Mouse (Mus musculus) left cerebral cortex, adult 9 months (tissue): Measurements from ENCODE around the gene Antxr1.
"Not testable (repeated sequence)": the region's sequence is repeated elsewhere in the genome, so short reads cannot be mapped to it uniquely, and the experiment has no call there.

Experiments
- DNase-seq, 2 experiments: peaks; one replicate each; pipeline ENCODE4 v3.0.0; 2022; ENCODE audit warnings: low spot score in 2 of 2

Antxr1 gene

GRCm38 (mm10) chr6:87102421-87102911, 233.2 kb downstream of the Antxr1 start:
- DNase-seq = no peak

DNA sequence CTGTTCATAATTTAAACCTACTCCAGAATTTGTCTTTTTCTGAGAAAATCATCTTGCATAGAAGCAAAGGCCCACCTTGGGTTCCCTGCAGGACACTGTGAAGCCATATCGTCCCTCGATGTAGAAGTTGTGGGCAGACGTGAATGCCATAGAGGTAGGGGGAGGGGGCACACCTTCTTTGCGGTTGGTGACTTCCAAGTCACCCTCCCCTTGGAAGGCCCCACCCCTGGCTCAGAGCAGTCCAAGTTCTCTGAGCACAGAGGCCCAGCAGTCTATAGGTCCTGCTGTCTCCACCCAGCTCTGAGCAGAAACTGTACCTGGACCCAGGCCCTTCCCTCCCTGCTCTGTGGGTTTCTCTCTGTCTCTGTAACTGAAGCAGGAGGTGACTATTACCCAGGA, 233.7 kb downstream of the Antxr1 start:
- DNase-seq = peak in 1 of 2 experiments; percentile 15

GRCm38 (mm10) chr6:87101281-87101954, 234.2 kb downstream of the Antxr1 start:
- DNase-seq = peak; percentile 46 to 94

- DNase-seq = no peak
These were observed 235.2 kb downstream of the Antxr1 start for GRCm38 (mm10) chr6:87100297-87101020.

DNA sequence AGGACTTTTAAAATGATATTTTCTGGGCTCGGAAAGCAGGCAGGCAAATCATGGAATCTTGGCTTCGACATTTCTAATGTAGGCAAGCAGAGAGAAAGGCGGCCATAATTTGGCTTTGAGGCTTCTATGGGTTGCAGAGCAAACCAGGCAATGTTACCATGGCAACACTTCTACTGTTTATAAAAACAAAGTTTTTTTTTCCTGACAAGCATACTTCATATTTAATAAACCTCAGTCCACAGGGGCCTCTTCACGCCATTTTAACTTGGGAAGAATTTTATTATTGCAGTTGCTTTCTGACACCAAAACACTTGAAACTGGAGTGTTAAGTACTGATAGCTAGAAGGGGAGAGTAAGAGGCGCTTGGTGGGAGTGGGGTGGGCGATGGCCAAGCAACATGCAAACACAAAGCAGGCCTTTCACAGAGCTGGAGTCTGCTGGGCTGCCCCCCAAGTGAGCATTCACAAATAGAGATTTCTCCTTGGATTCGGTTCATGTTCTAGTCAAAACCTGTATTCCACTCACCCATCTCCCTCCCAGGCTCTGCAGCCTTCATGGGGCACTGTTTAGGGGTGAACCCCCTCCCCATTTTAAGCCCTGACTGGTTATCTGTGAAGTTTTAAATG, 235.8 kb downstream of the Antxr1 start:
- DNase-seq = no peak

- no peak for DNase-seq
These were observed 236.4 kb downstream of the Antxr1 start for GRCm38 (mm10) chr6:87099261-87099660.

GRCm38 (mm10) chr6:87093631-87094030, 242.0 kb downstream of the Antxr1 start:
- not testable (repeated sequence) for DNase-seq

DNA sequence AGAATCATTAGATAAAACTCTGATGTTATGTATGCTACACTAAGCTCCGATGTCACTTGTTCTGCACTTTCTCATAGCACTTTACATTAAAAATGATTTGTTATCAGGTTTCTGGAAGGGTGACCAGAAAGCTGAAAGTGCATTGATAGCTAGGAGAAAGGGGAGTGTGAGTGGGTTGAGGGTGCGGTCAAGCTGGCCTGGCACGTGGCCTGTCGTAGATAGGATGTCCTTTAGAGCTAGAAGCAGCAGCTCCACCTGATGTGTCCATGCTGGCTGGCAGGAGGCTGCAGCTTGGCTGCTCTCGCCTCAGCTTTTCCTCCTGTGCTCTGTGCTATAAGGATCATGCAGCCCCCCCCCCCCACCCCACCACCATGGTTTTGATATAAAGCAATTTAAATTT, 243.1 kb downstream of the Antxr1 start:
- DNase-seq = no peak

GRCm38 (mm10) chr6:87090877-87091276, 244.7 kb downstream of the Antxr1 start:
- DNase-seq = no peak

DNA sequence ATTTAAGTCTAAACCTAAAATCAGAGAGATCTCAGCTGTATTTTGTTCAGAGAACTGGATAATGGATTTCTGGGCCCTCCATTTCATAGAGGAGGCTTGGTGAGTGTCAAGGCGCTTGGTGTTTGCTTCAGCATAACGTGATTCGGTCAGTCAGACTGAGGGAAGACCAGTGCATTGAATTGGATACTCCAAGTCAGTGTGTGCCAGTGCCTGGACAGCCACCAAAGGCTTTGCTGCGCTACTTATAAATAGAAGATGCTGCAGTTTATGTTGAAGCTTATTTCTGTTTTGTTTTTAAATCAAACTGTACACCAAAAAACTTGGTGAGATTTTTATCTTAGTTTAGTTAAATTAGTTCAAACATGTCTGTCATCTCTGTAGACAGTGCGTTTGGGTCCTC, 247.3 kb downstream of the Antxr1 start:
- DNase-seq = no peak

- no peak for DNase-seq
These were observed 250.6 kb downstream of the Antxr1 start for GRCm38 (mm10) chr6:87085026-87085425.
